Mouse (Mus musculus): ENCODE measurements at regions not wholly inside any gene's neighbourhood (a gene's known extent, or its start where the extent isn't known, plus 50 kb on each side); places are given as distances from the start of the nearest gene placed in this dataset.

DNA sequence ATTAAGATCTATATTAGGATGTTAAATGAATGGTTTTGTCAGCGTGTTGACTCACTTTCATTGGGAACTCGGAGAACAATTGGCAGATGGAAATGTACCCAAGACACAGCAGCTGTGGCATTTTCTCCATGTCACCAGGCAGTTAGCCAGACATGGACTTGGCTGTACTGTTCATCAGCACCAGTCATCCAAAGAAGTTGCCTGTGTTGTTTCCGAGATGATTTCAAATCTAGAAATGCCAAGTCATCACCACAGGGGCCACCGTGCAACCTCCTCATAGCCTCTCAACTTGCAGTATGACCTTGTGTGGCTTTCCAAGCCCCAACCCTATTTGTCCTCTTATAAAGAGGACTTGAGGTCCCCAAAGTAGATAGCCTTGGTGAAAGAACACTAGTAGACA, 227.4 kb upstream of the Il12b start:
- H3K27ac ChIP-seq (ENCODE audit: low read length) = no peak overlapping the region
- H3K36me3 ChIP-seq (ENCODE audit: control insufficient read depth, insufficient read depth, low read length) = no peaks in the 10 kb centered on the region
- no peaks in the 10 kb centered on the region for H3K4me1 ChIP-seq (ENCODE audit: control insufficient read depth, insufficient read depth, low read length)
- no peak for ATAC-seq (ENCODE audit: insufficient number of reproducible peaks, insufficient read depth, low FRiP score, low read depth)
- no peaks in the 10 kb centered on the region for H3K9me3 ChIP-seq (ENCODE audit: control insufficient read depth, low read depth, low read length)
- no peak overlapping the region for H3K4me3 ChIP-seq (ENCODE audit: low read depth, low read length)
- H3K27me3 ChIP-seq (ENCODE audit: control insufficient read depth, insufficient read depth, low read length) = no peaks in the 10 kb centered on the region
- H3K9ac ChIP-seq (replicated peaks; ENCODE audit: low read depth, low read length) = no peak overlapping the region
- WGBS = 83% methylated on average over 4 of the region's 4 CpGs
- H3K4me2 ChIP-seq (replicated peaks; ENCODE audit: low read depth, low read length) = no peak overlapping the region

- ATAC-seq (ENCODE audit: insufficient number of reproducible peaks, insufficient read depth, low FRiP score, low read depth) = no peak
- Histone ChIP-seq H3K27ac (ENCODE audit: low read length) (no peak overlapping the region), H3K36me3 (ENCODE audit: control insufficient read depth, insufficient read depth, low read length) (no peaks in the 10 kb centered on the region), H3K4me3 (ENCODE audit: low read depth, low read length) (no peak overlapping the region), H3K27me3 (ENCODE audit: control insufficient read depth, insufficient read depth, low read length) (no peaks in the 10 kb centered on the region), H3K9ac (replicated peaks; ENCODE audit: low read depth, low read length) (no peak overlapping the region), H3K4me1 (ENCODE audit: control insufficient read depth, insufficient read depth, low read length) (no peaks in the 10 kb centered on the region), H3K4me2 (replicated peaks; ENCODE audit: low read depth, low read length) (no peak overlapping the region), H3K9me3 (ENCODE audit: control insufficient read depth, low read depth, low read length) (no peaks in the 10 kb centered on the region)
- WGBS = 89% methylated on average over 1 of the region's 1 CpGs
Observed at GRCm38 (mm10) chr11:44173196-44173595, 226.7 kb upstream of the Il12b start.

DNA sequence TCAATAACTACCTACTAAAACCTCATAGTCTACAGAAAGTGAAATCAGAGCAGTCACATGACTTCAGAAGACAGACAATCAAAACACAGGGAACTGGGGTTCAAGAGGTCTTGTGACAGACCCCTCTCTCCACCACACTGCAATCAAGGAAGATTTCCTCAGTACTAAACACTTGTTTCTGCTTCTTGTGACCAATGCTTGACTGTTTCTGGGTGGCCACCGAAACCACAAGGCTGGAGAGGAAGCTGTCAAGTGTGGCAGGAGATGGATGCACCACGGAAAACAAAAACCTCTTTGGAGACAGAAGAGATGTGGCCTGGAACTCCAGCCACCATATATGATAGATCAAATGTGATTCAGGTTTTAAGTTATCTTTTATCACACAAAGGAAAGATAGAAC, 225.3 kb upstream of the Il12b start:
- no peak for ATAC-seq (ENCODE audit: insufficient number of reproducible peaks, insufficient read depth, low FRiP score, low read depth)
- Histone ChIP-seq H3K9me3 (ENCODE audit: control insufficient read depth, low read depth, low read length) (no peaks in the 10 kb centered on the region), H3K36me3 (ENCODE audit: control insufficient read depth, insufficient read depth, low read length) (no peaks in the 10 kb centered on the region), H3K27me3 (ENCODE audit: control insufficient read depth, insufficient read depth, low read length) (no peaks in the 10 kb centered on the region), H3K4me3 (ENCODE audit: low read depth, low read length) (no peak overlapping the region), H3K27ac (ENCODE audit: low read length) (no peak overlapping the region), H3K9ac (replicated peaks; ENCODE audit: low read depth, low read length) (no peak overlapping the region), H3K4me2 (replicated peaks; ENCODE audit: low read depth, low read length) (no peak overlapping the region), H3K4me1 (ENCODE audit: control insufficient read depth, insufficient read depth, low read length) (no peaks in the 10 kb centered on the region)
- WGBS = 57% methylated on average over 2 of the region's 2 CpGs

DNA sequence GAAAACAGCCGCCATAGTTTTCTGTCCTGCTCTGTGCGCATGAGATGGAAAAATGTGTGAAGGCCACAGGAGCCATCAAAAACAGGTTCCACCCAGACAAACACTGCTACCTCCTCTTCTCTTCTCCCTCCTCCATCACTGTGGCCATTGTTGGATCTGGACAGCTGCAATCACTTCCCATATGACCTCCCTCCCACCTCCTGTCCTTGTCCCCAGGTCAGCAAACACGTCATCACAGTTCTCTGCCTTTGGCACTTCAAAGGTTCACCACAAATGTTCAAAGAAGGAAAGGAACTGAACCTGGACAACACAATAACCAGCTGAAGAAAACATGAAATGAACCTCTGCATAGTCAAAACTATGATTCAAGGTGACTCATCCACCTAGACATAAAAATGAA, 220.2 kb upstream of the Il12b start:
- no peak for ATAC-seq (ENCODE audit: insufficient number of reproducible peaks, insufficient read depth, low FRiP score, low read depth)
- WGBS = 80% methylated on average over 3 of the region's 3 CpGs
- no peak overlapping the region for H3K9ac ChIP-seq (replicated peaks; ENCODE audit: low read depth, low read length)
- no peaks in the 10 kb centered on the region for H3K4me1 ChIP-seq (ENCODE audit: control insufficient read depth, insufficient read depth, low read length)
- H3K27me3 ChIP-seq (ENCODE audit: control insufficient read depth, insufficient read depth, low read length) = no peaks in the 10 kb centered on the region
- no peak overlapping the region for H3K4me2 ChIP-seq (replicated peaks; ENCODE audit: low read depth, low read length)
- no peaks in the 10 kb centered on the region for H3K9me3 ChIP-seq (ENCODE audit: control insufficient read depth, low read depth, low read length)
- H3K4me3 ChIP-seq (ENCODE audit: low read depth, low read length) = no peak overlapping the region
- no peak overlapping the region for H3K27ac ChIP-seq (ENCODE audit: low read length)
- H3K36me3 ChIP-seq (ENCODE audit: control insufficient read depth, insufficient read depth, low read length) = no peaks in the 10 kb centered on the region

DNA sequence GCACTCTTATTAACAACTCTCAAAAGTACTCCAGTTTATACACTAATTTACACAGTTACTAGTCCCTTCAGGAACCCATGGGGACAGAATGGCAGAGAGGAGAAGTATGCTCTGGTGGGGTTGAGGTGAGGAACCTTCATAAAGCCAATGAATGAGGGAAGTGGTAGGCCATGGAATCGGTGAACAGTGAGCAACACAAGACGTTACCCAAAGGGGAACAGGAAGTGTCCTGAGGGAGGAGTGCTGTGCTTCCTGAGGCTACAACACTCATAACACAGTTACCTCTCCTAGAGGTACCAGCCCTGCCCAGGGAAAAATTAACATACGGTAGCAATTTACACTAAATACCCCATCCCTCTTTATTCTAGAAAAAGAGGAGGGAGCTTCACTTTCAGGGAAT, 216.0 kb upstream of the Il12b start:
- 86% methylated on average over 3 of the region's 3 CpGs for WGBS
- Histone ChIP-seq H3K27ac (ENCODE audit: low read length) (no peak overlapping the region), H3K4me1 (ENCODE audit: control insufficient read depth, insufficient read depth, low read length) (no peaks in the 10 kb centered on the region), H3K27me3 (ENCODE audit: control insufficient read depth, insufficient read depth, low read length) (no peaks in the 10 kb centered on the region), H3K4me2 (replicated peaks; ENCODE audit: low read depth, low read length) (no peak overlapping the region), H3K36me3 (ENCODE audit: control insufficient read depth, insufficient read depth, low read length) (no peaks in the 10 kb centered on the region), H3K9ac (replicated peaks; ENCODE audit: low read depth, low read length) (no peak overlapping the region), H3K4me3 (ENCODE audit: low read depth, low read length) (no peak overlapping the region), H3K9me3 (ENCODE audit: control insufficient read depth, low read depth, low read length) (no peaks in the 10 kb centered on the region)
- ATAC-seq (ENCODE audit: insufficient number of reproducible peaks, insufficient read depth, low FRiP score, low read depth) = no peak

GRCm38 (mm10) chr11:44185218-44185890, 214.5 kb upstream of the Il12b start:
- Histone ChIP-seq H3K4me2 (replicated peaks; ENCODE audit: low read depth, low read length) (no peak overlapping the region), H3K9ac (replicated peaks; ENCODE audit: low read depth, low read length) (no peak overlapping the region), H3K27ac (ENCODE audit: low read length) (no peak overlapping the region), H3K36me3 (ENCODE audit: control insufficient read depth, insufficient read depth, low read length) (no peaks in the 10 kb centered on the region), H3K27me3 (ENCODE audit: control insufficient read depth, insufficient read depth, low read length) (no peaks in the 10 kb centered on the region), H3K4me3 (ENCODE audit: low read depth, low read length) (no peak overlapping the region), H3K9me3 (ENCODE audit: control insufficient read depth, low read depth, low read length) (no peaks in the 10 kb centered on the region), H3K4me1 (ENCODE audit: control insufficient read depth, insufficient read depth, low read length) (no peaks in the 10 kb centered on the region)
- no peak for ATAC-seq (ENCODE audit: insufficient number of reproducible peaks, insufficient read depth, low FRiP score, low read depth)
- WGBS = 77% methylated on average over 9 of the region's 9 CpGs

DNA sequence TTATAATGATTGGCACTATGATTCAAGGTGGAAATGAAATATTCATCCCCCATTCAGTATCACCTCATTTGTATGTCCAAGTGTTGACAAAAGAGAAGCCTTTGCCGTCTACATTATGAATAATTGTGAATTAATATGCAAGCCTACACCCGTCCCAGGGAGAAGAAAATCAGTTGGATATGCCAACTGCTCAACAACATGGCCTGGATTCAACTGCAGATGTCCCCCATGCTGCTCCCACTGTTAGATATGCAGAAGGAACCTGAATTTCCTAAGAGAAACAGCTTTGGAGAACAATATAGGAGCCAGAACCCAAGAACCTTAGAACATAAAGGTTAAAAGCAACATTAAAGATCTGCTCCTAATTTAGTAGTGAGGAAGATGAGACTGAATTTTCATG, 211.7 kb upstream of the Il12b start:
- H3K4me3 ChIP-seq (ENCODE audit: low read depth, low read length) = no peak overlapping the region
- H3K9ac ChIP-seq (replicated peaks; ENCODE audit: low read depth, low read length) = no peak overlapping the region
- no peak overlapping the region for H3K4me2 ChIP-seq (replicated peaks; ENCODE audit: low read depth, low read length)
- H3K9me3 ChIP-seq (ENCODE audit: control insufficient read depth, low read depth, low read length) = no peaks in the 10 kb centered on the region
- WGBS = 71% methylated on average over 2 of the region's 2 CpGs
- no peak overlapping the region for H3K27ac ChIP-seq (ENCODE audit: low read length)
- no peaks in the 10 kb centered on the region for H3K36me3 ChIP-seq (ENCODE audit: control insufficient read depth, insufficient read depth, low read length)
- no peaks in the 10 kb centered on the region for H3K27me3 ChIP-seq (ENCODE audit: control insufficient read depth, insufficient read depth, low read length)
- ATAC-seq (ENCODE audit: insufficient number of reproducible peaks, insufficient read depth, low FRiP score, low read depth) = no peak
- H3K4me1 ChIP-seq (ENCODE audit: control insufficient read depth, insufficient read depth, low read length) = no peaks in the 10 kb centered on the region

DNA sequence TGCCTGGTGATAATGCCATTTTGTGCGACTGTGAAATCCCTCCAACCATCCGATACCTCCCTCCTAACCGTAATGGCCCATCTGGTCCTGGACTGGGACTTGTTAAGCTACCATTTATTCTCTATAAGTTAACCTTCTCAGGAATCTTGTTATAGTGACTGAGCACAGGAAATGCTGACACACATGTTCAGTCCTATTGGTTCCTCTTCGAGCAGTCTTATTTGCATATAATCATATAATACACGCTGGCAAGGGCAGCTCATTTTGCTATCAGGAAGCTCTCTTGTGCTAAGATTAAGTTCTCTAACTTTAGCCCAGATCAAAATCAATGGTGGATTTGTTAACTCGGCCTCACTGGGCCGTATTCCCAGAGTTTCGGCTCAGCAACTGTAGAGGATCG, 206.1 kb upstream of the Il12b start:
- no peaks in the 10 kb centered on the region for H3K9me3 ChIP-seq (ENCODE audit: control insufficient read depth, low read depth, low read length)
- no peak for ATAC-seq (ENCODE audit: insufficient number of reproducible peaks, insufficient read depth, low FRiP score, low read depth)
- H3K9ac ChIP-seq (replicated peaks; ENCODE audit: low read depth, low read length) = no peak overlapping the region
- no peak overlapping the region for H3K27ac ChIP-seq (ENCODE audit: low read length)
- WGBS = 88% methylated on average over 9 of the region's 9 CpGs
- H3K4me1 ChIP-seq (ENCODE audit: control insufficient read depth, insufficient read depth, low read length) = no peaks in the 10 kb centered on the region
- no peak overlapping the region for H3K4me2 ChIP-seq (replicated peaks; ENCODE audit: low read depth, low read length)
- H3K36me3 ChIP-seq (ENCODE audit: control insufficient read depth, insufficient read depth, low read length) = no peaks in the 10 kb centered on the region
- H3K27me3 ChIP-seq (ENCODE audit: control insufficient read depth, insufficient read depth, low read length) = no peaks in the 10 kb centered on the region
- H3K4me3 ChIP-seq (ENCODE audit: low read depth, low read length) = no peak overlapping the region

DNA sequence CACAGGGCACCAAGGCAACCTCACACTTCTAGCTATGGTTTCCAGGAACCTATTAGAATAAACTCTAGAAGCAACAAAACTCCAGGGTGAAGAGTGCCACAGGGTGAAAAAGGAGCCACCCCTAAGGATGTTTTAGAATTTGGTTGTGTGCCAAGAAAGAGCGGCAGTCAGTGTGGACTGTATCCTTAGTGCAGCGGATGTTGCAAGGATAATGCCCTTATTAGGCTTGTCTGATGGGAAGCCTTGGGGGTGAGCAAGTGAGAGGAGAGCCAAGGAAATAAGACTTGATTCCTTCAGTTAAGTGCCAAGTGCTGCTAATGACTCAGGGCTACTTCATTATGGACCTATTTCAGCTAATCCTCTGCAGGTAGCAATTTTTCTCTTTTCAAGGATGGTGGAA, 197.1 kb upstream of the Il12b start:
- 58% methylated on average over 2 of the region's 2 CpGs for WGBS
- no peaks in the 10 kb centered on the region for H3K27me3 ChIP-seq (ENCODE audit: control insufficient read depth, insufficient read depth, low read length)
- ATAC-seq (ENCODE audit: insufficient number of reproducible peaks, insufficient read depth, low FRiP score, low read depth) = no peak
- H3K9me3 ChIP-seq (ENCODE audit: control insufficient read depth, low read depth, low read length) = no peaks in the 10 kb centered on the region
- H3K27ac ChIP-seq (ENCODE audit: low read length) = no peak overlapping the region
- no peaks in the 10 kb centered on the region for H3K4me1 ChIP-seq (ENCODE audit: control insufficient read depth, insufficient read depth, low read length)
- no peak overlapping the region for H3K4me2 ChIP-seq (replicated peaks; ENCODE audit: low read depth, low read length)
- no peak overlapping the region for H3K9ac ChIP-seq (replicated peaks; ENCODE audit: low read depth, low read length)
- no peak overlapping the region for H3K4me3 ChIP-seq (ENCODE audit: low read depth, low read length)
- no peaks in the 10 kb centered on the region for H3K36me3 ChIP-seq (ENCODE audit: control insufficient read depth, insufficient read depth, low read length)

Measured in stomach, embryonic 14.5 days (tissue).